Mouse (Mus musculus): ENCODE measurements around the gene Kpna3. TPM values are rescaled to one million over a fixed set of nuclear protein-coding genes. Genes with fewer than 3 reads are reported as not detected.
"Not testable (repeated sequence)": the region's sequence is repeated elsewhere in the genome, so short reads cannot be mapped to it uniquely, and the experiment has no call there.

Kpna3 gene
- polyA plus RNA-seq, 1 experiment from 2014 or later, result 62.3 TPM

DNA sequence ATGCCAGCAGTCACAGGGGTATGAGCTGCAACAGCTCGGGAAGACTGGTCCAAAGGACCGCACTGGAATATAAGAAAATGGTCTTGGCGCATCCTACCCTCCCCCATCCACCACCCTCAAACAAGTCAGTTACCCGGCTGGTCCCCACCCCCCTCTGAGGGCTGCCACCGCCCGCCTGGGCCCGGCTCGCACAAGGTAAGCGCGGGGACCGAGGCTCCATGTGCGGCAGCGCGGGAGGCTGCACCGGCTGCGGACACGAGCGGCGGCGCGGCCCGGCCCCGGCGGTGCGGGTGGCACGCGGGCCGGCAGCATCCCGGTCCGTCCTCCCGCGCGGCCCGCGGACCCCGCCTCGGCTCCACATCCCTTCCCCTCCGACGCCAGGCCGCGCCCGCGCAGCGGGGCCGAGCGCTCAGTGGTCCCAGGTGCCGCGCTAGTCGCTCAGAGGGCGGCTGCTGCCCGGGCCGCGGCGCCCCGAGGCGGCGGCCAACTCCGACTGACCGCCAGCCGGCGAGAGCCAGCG is 473 bp downstream of the Kpna3 start:
- peak overlapping the region; percentile 88 for H3K4me3 ChIP-seq (ENCODE audit: low read depth, low read length)
- ATAC-seq (ENCODE audit: insufficient read depth), result peak; percentile 75
- DNase-seq, result peak; percentile 73

DNA sequence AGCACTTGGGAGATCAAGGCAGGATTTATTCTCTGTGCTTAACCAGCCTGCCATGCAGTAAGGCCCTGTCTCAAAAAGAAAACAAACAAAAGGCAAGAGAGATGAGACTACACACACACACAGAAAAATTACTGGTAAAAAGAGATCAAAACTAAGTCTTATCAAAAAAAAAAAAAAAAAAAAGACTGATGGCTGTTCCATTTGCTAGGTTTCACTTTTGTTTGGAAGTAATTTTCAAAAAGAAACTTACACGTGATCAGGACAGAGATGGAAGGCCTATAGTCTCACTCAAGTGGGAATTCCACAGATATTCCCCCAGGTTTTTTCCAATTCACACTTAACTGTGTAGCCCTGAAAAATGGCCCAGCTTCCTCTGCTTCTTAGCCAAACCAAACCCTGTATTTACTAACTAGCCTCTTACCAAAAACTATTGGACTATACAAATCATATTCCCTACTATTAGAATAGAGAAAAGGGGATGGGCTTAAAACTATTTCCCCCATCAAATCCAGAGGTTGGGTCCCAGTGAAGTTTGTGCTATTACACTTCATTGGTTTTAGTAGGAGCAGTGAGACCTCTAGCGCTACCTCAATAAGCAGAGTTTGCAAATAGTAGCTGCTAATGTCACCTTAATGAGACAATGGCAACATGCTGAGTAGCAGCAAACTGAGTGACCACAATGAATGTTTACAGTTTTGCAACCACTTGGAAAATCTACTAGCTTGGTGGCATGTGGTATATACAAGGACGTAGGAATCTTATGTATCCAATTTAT is 1.3 kb downstream of the Kpna3 start:
- Histone ChIP-seq H3K4me1 (ENCODE audit: insufficient read depth) (no peaks in the 10 kb centered on the region), H3K27ac (ENCODE audit: low read depth) (no peak overlapping the region), H3K27me3 (ENCODE audit: insufficient read depth, low read length) (no peaks in the 10 kb centered on the region), H3K4me3 (ENCODE audit: low read depth, low read length) (peak overlapping the region; percentile 88), H3K4me2 (peak overlapping the region; percentile 74), H3K36me3 (ENCODE audit: insufficient read depth) (no peaks in the 10 kb centered on the region), H3K9ac (peak overlapping the region; percentile 73), H3K9me3 (ENCODE audit: low read depth, low read length) (no peaks in the 10 kb centered on the region)
- no peak for ATAC-seq (ENCODE audit: insufficient read depth)
- TF ChIP-seq CTCF (IDR thresholded peaks at IDR 0.05; ENCODE audit: low read depth), result no peak; the same call in 1 of the 2 replicates
- DNase-seq, result peak; percentile 47
- WGBS, result 6% methylated on average over 3 of the region's 3 CpGs

More for the DNA sequence above, 473 bp downstream of the Kpna3 start:
- peak overlapping the region; percentile 74 for H3K4me2 ChIP-seq
- H3K4me1 ChIP-seq (ENCODE audit: insufficient read depth), result no peaks in the 10 kb centered on the region
- no peaks in the 10 kb centered on the region for H3K27me3 ChIP-seq (ENCODE audit: insufficient read depth, low read length)
- H3K36me3 ChIP-seq (ENCODE audit: insufficient read depth), result no peaks in the 10 kb centered on the region
- H3K9me3 ChIP-seq (ENCODE audit: low read depth, low read length), result no peaks in the 10 kb centered on the region
- H3K27ac ChIP-seq (ENCODE audit: low read depth), result peak overlapping the region; percentile 94
- under 1% methylated on average over 53 of the region's 62 CpGs for WGBS
- TF ChIP-seq CTCF (IDR thresholded peaks at IDR 0.05; ENCODE audit: low read depth), result no peak
- peak overlapping the region; percentile 73 for H3K9ac ChIP-seq

DNA sequence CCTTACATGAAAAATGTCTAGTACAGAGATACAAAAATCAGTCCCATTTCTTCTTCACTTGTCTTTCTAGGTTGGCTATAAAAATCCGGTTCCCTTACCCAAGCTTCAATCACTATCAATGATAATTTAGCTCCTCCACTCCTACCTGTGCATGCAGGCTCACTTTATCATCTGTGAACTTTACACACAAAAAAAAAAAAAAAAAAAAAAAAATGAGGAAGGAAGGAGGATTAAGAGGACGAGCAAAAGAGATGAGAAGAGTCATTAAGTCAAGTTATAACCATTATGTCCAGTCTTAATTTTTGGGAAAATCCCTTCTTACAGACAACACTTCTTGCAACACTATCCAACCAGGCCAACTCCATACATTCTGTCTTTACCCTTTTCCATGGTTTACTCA is 2.8 kb downstream of the Kpna3 start:
- no peaks in the 10 kb centered on the region for H3K27me3 ChIP-seq (ENCODE audit: insufficient read depth, low read length)
- H3K4me3 ChIP-seq (ENCODE audit: low read depth, low read length), result no peak overlapping the region
- H3K4me1 ChIP-seq (ENCODE audit: insufficient read depth), result no peaks in the 10 kb centered on the region
- no peak for ATAC-seq (ENCODE audit: insufficient read depth)
- 84% methylated on average over 2 of the region's 2 CpGs for WGBS
- no peak overlapping the region for H3K27ac ChIP-seq (ENCODE audit: low read depth)
- DNase-seq, result no peak
- no peak for TF ChIP-seq CTCF (IDR thresholded peaks at IDR 0.05; ENCODE audit: low read depth)
- no peaks in the 10 kb centered on the region for H3K36me3 ChIP-seq (ENCODE audit: insufficient read depth)
- no peaks in the 10 kb centered on the region for H3K9me3 ChIP-seq (ENCODE audit: low read depth, low read length)
- H3K4me2 ChIP-seq, result no peak overlapping the region
- no peak overlapping the region for H3K9ac ChIP-seq

DNA sequence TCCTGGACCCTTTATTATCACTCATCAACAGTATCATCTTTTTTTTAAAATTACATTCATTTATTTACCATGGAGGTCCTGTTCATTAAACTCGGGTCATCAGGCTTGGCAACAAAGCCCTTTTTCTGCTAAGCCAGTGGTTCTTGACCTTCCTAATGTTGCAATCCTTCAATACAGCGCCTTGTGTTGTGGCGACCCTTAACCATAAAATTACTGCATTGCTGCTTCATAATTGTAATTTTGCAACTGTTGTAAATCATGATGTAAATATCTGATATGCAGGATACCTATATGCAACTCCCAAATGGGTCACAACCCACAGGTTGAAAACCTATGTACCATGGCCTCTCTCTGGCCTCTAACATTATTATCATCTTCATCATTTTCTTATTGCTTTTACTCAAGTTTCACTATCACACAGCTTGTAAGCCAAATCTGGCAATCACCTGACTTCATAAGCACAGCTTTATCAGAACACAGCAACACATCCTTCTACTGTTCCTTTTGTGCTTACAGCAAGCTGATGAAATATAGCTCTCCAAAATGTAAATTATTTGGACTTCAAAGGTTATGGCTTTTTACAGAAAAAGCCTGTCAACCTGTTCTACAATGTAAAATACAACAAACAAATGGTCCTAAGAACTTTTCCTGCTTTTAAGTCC is 11.4 kb downstream of the Kpna3 start:
- WGBS, result 65% methylated on average over 3 of the region's 3 CpGs

DNA sequence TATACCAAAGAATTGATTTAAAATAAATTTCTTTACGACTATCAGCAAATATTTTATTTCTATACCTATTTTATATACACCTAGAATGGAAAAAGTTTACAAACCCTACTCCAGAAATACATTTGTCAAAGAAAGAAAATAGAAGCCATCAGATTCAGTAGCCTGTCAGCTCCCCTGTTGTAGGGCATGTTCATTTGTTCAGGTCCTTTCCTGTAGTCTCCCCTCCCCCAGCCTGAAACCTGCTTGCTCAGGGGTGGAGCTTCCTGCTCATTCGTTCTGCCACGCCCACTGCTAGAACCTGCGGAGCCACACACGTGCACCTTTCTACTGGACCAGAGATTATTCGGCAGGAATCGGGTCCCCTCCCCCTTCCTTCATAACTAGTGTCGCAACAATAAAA is 12.6 kb downstream of the Kpna3 start:
- not testable (repeated sequence) for H3K4me2 ChIP-seq; H3K4me3 ChIP-seq (ENCODE audit: low read depth, low read length); H3K4me1 ChIP-seq (ENCODE audit: insufficient read depth); H3K9me3 ChIP-seq (ENCODE audit: low read depth, low read length); ATAC-seq (ENCODE audit: insufficient read depth); H3K9ac ChIP-seq; DNase-seq; H3K27me3 ChIP-seq (ENCODE audit: insufficient read depth, low read length); H3K36me3 ChIP-seq (ENCODE audit: insufficient read depth); H3K27ac ChIP-seq (ENCODE audit: low read depth)
- 67% methylated on average over 2 of the region's 8 CpGs for WGBS

More for the DNA sequence above, 11.4 kb downstream of the Kpna3 start:
- ATAC-seq (ENCODE audit: insufficient read depth) (no peak), DNase-seq (no peak)
- Histone ChIP-seq H3K27ac (ENCODE audit: low read depth) (no peak overlapping the region), H3K4me1 (ENCODE audit: insufficient read depth) (no peaks in the 10 kb centered on the region), H3K4me2 (no peak overlapping the region), H3K4me3 (ENCODE audit: low read depth, low read length) (no peak overlapping the region), H3K27me3 (ENCODE audit: insufficient read depth, low read length) (no peaks in the 10 kb centered on the region), H3K36me3 (ENCODE audit: insufficient read depth) (no peaks in the 10 kb centered on the region), H3K9ac (no peak overlapping the region), H3K9me3 (ENCODE audit: low read depth, low read length) (no peaks in the 10 kb centered on the region)
- TF ChIP-seq CTCF (IDR thresholded peaks at IDR 0.05; ENCODE audit: low read depth), result no peak

DNA sequence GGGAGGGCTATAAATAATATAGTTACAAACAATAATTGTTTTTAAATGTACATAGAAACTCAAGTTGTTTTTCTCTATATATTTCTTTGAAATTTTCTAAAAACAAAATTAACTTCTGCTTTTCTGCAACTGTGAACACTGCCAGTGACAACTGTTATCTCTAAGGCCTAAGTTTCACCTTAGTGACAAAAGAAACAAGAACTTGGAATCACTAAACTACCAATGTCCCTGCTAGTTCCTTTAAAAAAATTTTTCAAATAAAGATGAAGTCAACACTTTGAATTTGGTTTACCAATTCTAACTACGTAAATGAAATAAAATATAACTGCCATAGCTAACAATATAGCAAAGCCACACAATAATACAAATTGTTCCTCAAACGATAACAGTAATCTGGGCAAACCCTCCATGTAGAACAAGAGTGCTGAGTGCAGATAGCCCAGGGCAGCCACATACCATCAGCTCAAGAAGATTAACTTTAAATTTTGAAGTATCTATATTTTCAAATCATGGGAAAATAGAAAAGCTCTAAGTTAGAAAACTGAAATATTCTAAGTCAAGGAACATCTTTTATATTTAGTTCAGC is 14.5 kb downstream of the Kpna3 start:
- Histone ChIP-seq H3K27me3 (ENCODE audit: insufficient read depth, low read length) (no peaks in the 10 kb centered on the region), H3K9ac (no peak overlapping the region), H3K4me3 (ENCODE audit: low read depth, low read length) (no peak overlapping the region), H3K4me1 (ENCODE audit: insufficient read depth) (no peaks in the 10 kb centered on the region), H3K9me3 (ENCODE audit: low read depth, low read length) (no peaks in the 10 kb centered on the region), H3K27ac (ENCODE audit: low read depth) (no peak overlapping the region), H3K36me3 (ENCODE audit: insufficient read depth) (no peaks in the 10 kb centered on the region), H3K4me2 (no peak overlapping the region)
- ATAC-seq (ENCODE audit: insufficient read depth), result no peak
- no peak for DNase-seq
- 85% methylated on average over 2 of the region's 2 CpGs for WGBS
- TF ChIP-seq CTCF (IDR thresholded peaks at IDR 0.05; ENCODE audit: low read depth), result no peak

DNA sequence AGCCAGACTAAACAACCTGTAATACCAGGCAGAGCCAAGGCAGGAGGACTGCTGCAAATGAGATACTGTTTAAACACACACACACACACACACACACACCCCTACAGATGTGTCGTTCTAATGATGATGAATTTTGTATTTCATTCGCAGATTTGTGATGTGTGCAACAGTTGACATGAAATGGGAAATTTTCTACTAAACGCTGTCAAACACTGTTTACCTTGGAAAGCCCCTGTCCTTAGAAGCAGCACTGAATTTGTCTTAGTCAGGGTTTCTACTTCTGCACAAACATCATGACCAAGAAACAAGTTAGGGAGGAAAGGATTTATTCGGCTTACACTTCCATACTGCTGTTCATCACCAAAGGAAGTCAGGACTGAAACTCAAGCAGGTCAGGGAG is 24.0 kb downstream of the Kpna3 start:
- H3K9me3 ChIP-seq (ENCODE audit: low read depth, low read length), result no peaks in the 10 kb centered on the region
- H3K27ac ChIP-seq (ENCODE audit: low read depth), result no peak overlapping the region
- no peak overlapping the region for H3K4me2 ChIP-seq
- H3K27me3 ChIP-seq (ENCODE audit: insufficient read depth, low read length), result no peaks in the 10 kb centered on the region
- WGBS, result 47% methylated on average over 4 of the region's 4 CpGs
- no peak for TF ChIP-seq CTCF (IDR thresholded peaks at IDR 0.05; ENCODE audit: low read depth)
- no peaks in the 10 kb centered on the region for H3K36me3 ChIP-seq (ENCODE audit: insufficient read depth)
- no peak overlapping the region for H3K9ac ChIP-seq
- H3K4me1 ChIP-seq (ENCODE audit: insufficient read depth), result no peaks in the 10 kb centered on the region
- ATAC-seq (ENCODE audit: insufficient read depth) (no peak), DNase-seq (no peak)
- H3K4me3 ChIP-seq (ENCODE audit: low read depth, low read length), result no peak overlapping the region

Data from lung, embryonic 14.5 days (tissue).